Mouse (Mus musculus) stomach, embryonic 14.5 days (tissue): ENCODE data around the gene Fam3a. TPM values are rescaled to one million over a fixed set of nuclear protein-coding genes. Genes with fewer than 3 reads are reported as not detected.
"Not testable (repeated sequence)": the region's sequence is repeated elsewhere in the genome, so short reads cannot be mapped to it uniquely, and the experiment has no call there.

ENCODE experiments used
- ATAC-seq: fragments of 200-750 bp; cut with Nextera tagmentation; 2 replicates; pipeline ENCODE4 v1.8.0; 2017; ENCODE audit warnings: low read depth, moderate TSS enrichment; ENCODE audit not compliant: insufficient number of reproducible peaks, insufficient read depth, low FRiP score
- H3K27ac ChIP-seq: fragments of 300-500 bp; sonication (generic); 2 replicates; pipeline ENCODE4 v1.5.1; 2014; ENCODE audit warnings: mild to moderate bottlenecking, low read length, moderate library complexity, mixed read lengths
- H3K27me3 ChIP-seq: fragments of 300-500 bp; sonication (generic); 2 replicates; pipeline ENCODE4 v1.6.1; 2014; ENCODE audit warnings: low read length, control low read depth, mixed read lengths; ENCODE audit not compliant: control insufficient read depth, insufficient read depth
- H3K36me3 ChIP-seq: fragments of 300-500 bp; sonication (generic); 2 replicates; pipeline ENCODE4 v1.6.1; 2014; ENCODE audit warnings: mild to moderate bottlenecking, control low read depth, low read length, moderate library complexity, mixed read lengths; ENCODE audit not compliant: control insufficient read depth, insufficient read depth
- H3K4me1 ChIP-seq: fragments of 300-500 bp; sonication (generic); 2 replicates; pipeline ENCODE4 v1.6.1; 2014; ENCODE audit warnings: low read length, control low read depth, mixed read lengths; ENCODE audit not compliant: control insufficient read depth, insufficient read depth
- H3K4me2 ChIP-seq: fragments of 300-500 bp; sonication (generic); replicated peaks from 2 replicates; pipeline ENCODE4 v1.6.1; 2014; ENCODE audit warnings: low read depth, low read length, control low read depth
- H3K4me3 ChIP-seq: fragments of 300-500 bp; sonication (generic); 2 replicates; pipeline ENCODE4 v1.5.1; 2014; ENCODE audit warnings: low read depth, low read length, control low read depth
- H3K9ac ChIP-seq: fragments of 300-500 bp; sonication (generic); replicated peaks from 2 replicates; pipeline ENCODE4 v1.6.1; 2014; ENCODE audit warnings: low read depth, mild to moderate bottlenecking, control low read depth, low read length, moderate library complexity, mixed read lengths
- H3K9me3 ChIP-seq: fragments of 300-500 bp; sonication (generic); 2 replicates; pipeline ENCODE4 v1.6.1; 2016; ENCODE audit warnings: low read depth, low read length, control low read depth; ENCODE audit not compliant: control insufficient read depth
- WGBS: fragments of 180-500 bp; shearing (Covaris S2); extraction: QIAGEN DNeasy Blood & Tissue Kit; methylation state at CpG from one replicate; pipeline ENCODE4 v1.1.7; 2014; 5-methylcytosine and 5-hydroxymethylcytosine counted together
- polyA plus RNA-seq: library from polyadenylated mRNA; unstranded; fragments of >200 nt; fragmentation: Nextera tagmentation; extraction: Ambion mirVana; gene quantifications from 2 replicates; pipeline ENCODE4 v1.2.1, GENCODE M21; 2014

The Fam3a gene
- polyA plus RNA-seq, 1 experiment from 2014 or later = 42.0 TPM

DNA sequence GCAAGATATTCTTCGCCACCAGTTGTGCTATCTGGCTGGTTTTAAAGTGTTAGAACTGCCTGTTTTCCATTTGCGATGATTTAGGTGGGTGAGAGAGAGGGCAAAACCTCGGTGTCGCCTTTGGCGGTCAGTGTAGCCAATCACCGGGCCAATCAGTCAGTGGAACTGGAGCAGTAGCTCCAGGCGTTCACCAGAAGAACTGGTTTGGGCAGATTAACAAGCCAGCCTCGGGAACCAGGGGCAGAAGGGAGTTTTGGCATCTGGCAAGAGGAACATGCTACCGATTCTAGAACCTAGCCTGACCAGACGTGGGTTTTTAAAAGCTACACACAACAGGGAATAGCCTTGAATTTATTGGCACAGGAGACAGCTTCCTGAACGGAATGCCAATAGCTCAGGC is 33.9 kb downstream of the Fam3a start:
- Histone ChIP-seq H3K4me2 (no peak overlapping the region), H3K36me3 (no peaks in the 10 kb centered on the region), H3K9me3 (no peaks in the 10 kb centered on the region), H3K9ac (no peak overlapping the region), H3K4me1 (no peaks in the 10 kb centered on the region), H3K27ac (no peak overlapping the region), H3K4me3 (no peak overlapping the region), H3K27me3 (no peaks in the 10 kb centered on the region)
- ATAC-seq = no peak
- 40% methylated on average over 11 of the region's 11 CpGs for WGBS

DNA sequence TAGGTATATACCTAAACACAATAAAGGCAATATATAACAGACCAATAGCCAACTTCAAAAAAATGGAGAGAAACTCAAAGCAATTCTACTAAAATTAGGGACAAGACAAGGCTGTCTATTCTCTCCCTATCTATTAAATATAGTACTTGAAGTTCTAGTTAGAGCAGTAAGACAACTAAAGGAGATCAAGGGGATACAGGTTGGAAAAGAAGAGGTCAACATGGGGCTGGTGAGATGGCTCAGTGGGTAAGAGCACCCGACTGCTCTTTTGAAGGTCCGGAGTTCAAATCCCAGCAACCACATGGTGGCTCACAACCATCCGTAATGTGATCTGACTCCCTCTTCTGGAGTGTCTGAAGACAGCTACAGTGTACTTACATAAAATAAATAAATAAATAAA is 36.0 kb downstream of the Fam3a start:
- not testable (repeated sequence) for ATAC-seq, H3K27ac ChIP-seq, H3K27me3 ChIP-seq, H3K9ac ChIP-seq, H3K4me1 ChIP-seq, H3K4me2 ChIP-seq, H3K9me3 ChIP-seq, H3K36me3 ChIP-seq, H3K4me3 ChIP-seq
- WGBS = 83% methylated on average over 3 of the region's 3 CpGs

DNA sequence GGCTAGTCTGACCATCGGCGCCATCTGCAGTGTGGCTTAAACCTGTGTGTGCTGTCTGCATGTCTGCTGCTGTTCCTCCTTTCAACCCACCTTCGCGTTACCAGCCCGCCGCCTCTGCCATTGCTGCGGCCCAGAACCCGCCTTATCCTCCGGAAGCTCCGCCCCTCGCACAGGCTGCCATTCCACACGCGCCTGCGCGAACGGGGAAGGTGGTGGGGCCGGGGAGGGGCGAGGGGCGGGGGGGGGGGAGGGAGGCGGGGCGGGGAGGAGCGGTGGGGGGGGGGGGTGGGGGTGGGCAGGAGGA is 39.7 kb downstream of the Fam3a start, which contains the start of gene Lage3:
TSS of gene Lage3 (minus strand) at position 152 of the 304 bp plus-strand sequence.
- WGBS = 36% methylated on average over 12 of the region's 22 CpGs

DNA sequence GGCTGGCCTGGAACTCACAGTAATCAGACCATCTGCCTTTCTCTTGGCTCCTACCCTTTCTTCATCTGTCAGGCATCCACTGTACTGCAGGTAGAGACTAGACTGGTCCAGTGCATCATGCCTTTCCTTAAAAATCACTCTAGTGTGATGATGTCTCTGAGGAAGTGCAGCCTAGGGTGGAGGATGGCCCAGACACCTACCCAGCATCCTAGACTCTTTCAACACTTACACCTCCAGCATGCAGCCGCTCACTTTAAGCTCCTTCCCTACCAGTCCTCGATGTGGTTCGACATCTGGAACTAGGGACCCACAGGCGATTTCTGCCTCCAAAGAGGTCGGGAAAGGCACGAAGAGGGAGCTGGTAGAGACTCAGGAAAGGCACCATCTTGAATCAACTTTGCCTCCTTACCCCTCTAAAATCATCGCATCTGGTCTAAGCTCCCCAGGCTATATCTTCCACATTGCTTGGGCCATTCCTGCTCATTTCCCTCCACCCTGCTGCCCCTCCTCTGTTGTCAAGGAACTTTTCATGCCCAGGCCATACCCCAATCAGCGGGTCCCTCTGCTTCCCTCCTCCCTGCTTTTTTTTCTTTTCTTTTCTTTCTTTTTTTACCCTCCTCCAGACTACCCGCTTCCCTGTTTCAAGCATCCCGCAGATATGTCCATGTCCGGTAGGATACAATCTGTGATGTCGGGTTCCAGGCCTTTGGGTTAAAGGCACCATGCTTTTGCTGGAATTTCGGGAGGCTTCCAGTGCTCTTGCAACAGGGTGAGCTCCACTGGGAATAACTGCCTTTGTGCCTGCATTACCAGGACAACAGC is 40.2 kb downstream of the Fam3a start:
- Histone ChIP-seq H3K4me2 (peak overlapping the region; percentile 53), H3K4me3 (peak overlapping the region; percentile 38), H3K4me1 (no peaks in the 10 kb centered on the region), H3K9ac (peak overlapping the region; percentile 55), H3K27ac (peak overlapping the region; percentile 27; the same call in 1 of the 2 replicates), H3K9me3 (no peaks in the 10 kb centered on the region), H3K27me3 (no peaks in the 10 kb centered on the region), H3K36me3 (no peaks in the 10 kb centered on the region)
- ATAC-seq = peak; percentile 6; the same call in 1 of the 2 replicates
- 25% methylated on average over 13 of the region's 13 CpGs for WGBS

More for the DNA sequence above, 39.7 kb downstream of the Fam3a start, which contains the start of gene Lage3:
- no peaks in the 10 kb centered on the region for H3K27me3 ChIP-seq
- peak within 1 kb of the TSS; percentile 55 for H3K9ac ChIP-seq
- peak within 1 kb of the TSS; percentile 53 for H3K4me2 ChIP-seq
- no peaks in the 10 kb centered on the region for H3K9me3 ChIP-seq
- H3K4me1 ChIP-seq = no peaks in the 10 kb centered on the region
- peak within 1 kb of the TSS; percentile 27; the same call in 1 of the 2 replicates for H3K27ac ChIP-seq
- ATAC-seq = peak; percentile 78
- no peaks in the 10 kb centered on the region for H3K36me3 ChIP-seq
- H3K4me3 ChIP-seq = peak within 1 kb of the TSS; percentile 38

Other genes with a start within 250 kb of the Fam3a start
- not detected in 2 replicates for gene Tex28, start 225.4 kb downstream of the Fam3a start, polyA plus RNA-seq
- not detected in 2 replicates for gene Tktl1, start 216.0 kb downstream of the Fam3a start, polyA plus RNA-seq
- gene Flna, start 143.5 kb downstream of the Fam3a start, polyA plus RNA-seq = 515 and 563 TPM in 2 replicates
- gene Emd, start 138.6 kb downstream of the Fam3a start, polyA plus RNA-seq = 33.3 and 37.3 TPM in 2 replicates
- 893 and 924 TPM in 2 replicates for gene Rpl10, start 122.5 kb downstream of the Fam3a start, polyA plus RNA-seq
- gene Taz, start 111.4 kb downstream of the Fam3a start, polyA plus RNA-seq = 64.6 and 67.5 TPM in 2 replicates
- 17.3 and 18.7 TPM in 2 replicates for gene Dnase1l1, start 110.9 kb downstream of the Fam3a start, polyA plus RNA-seq
- 89.7 and 111 TPM in 2 replicates for gene Atp6ap1, start 96.2 kb downstream of the Fam3a start, polyA plus RNA-seq
- gene Gdi1, start 88.3 kb downstream of the Fam3a start, polyA plus RNA-seq = 182 and 193 TPM in 2 replicates
- gene Fam50a, start 80.2 kb downstream of the Fam3a start, polyA plus RNA-seq = 54.9 and 56.6 TPM in 2 replicates
- 16.7 and 17.4 TPM in 2 replicates for gene Plxna3, start 64.2 kb downstream of the Fam3a start, polyA plus RNA-seq
- 112 and 116 TPM in 2 replicates for gene Lage3, start 39.7 kb downstream of the Fam3a start, polyA plus RNA-seq
- 73.7 and 77.5 TPM in 2 replicates for gene Ubl4a, start 20.1 kb downstream of the Fam3a start, polyA plus RNA-seq
- gene Slc10a3, start 19.9 kb downstream of the Fam3a start, polyA plus RNA-seq = 18.1 and 20.0 TPM in 2 replicates
- 19.8 and 21.5 TPM in 2 replicates for gene Ikbkg, start within 50 bp of the Fam3a start, polyA plus RNA-seq
- 78.4 and 79.1 TPM in 2 replicates for gene G6pdx, start 35.9 kb upstream of the Fam3a start, polyA plus RNA-seq
- gene Gm6880, start 88.1 kb upstream of the Fam3a start, polyA plus RNA-seq = not detected in 2 replicates
- not detected in 2 replicates for gene Olfr1326-ps1, start 181.6 kb upstream of the Fam3a start, polyA plus RNA-seq
- gene Olfr1325, start 199.4 kb upstream of the Fam3a start, polyA plus RNA-seq = not detected in 2 replicates